Mouse (Mus musculus) embryo, embryonic 10.5 days (tissue): ENCODE measurements around the gene Fam92b.

ENCODE experiments used
- DNase-seq: peaks from one replicate; pipeline ENCODE4 v3.0.0-alpha.2; 2015; ENCODE audit warnings: low spot score

Fam92b gene

DNA sequence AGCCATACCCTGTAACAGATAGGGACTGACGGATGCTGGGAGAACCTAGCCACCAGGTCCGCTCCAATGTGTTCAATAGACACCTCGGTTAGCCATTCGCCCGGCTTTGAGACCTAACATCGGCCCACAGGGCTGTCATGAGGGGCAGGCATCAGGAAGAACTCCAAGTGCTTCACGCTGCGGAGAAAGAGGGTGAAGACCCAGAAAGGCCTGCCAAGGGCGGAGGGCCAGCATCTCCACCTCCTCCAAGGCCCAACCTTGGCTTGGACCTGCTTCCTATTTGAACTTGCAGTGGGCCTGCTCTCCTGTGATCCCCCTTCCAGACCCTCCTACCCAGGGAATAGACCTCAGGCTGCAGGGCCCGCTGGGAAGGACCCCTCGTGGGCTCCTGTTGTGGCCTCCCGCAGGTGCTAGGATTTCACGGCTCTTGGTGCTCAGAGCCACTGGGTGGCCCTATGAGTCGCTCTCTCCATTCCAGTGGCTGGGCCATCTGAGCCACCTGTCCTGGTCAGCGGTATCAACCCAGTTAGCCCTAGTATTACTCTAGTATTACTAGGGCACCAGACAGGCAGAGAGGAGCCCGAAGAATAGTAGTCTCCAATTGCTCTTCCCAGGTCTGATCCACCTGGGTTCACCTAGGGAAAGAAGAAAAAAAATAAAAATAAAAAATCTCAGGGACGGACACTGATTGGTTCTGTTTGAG is 13.0 kb upstream of the Fam92b start:
- no peak for DNase-seq

DNA sequence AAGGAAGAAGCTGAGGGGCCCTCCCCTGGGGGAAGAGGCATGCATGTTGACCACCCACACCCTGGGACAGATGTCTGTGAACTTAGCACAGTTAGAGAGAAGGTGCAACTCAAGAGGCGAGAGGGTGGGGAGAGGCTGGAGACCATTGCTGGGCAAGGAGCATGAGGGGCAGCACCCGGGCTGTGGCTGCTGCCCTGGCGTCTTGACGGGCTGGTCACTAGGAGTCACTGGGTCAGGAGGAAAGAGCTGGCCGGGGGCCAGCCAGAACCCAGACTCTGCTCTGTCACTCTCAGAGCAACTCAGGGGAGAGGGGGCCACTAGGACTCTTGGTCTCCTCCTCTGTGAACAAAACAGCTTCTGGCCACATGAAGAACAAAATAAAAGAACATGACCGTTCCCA is 12.2 kb upstream of the Fam92b start:
- DNase-seq: no peak

DNA sequence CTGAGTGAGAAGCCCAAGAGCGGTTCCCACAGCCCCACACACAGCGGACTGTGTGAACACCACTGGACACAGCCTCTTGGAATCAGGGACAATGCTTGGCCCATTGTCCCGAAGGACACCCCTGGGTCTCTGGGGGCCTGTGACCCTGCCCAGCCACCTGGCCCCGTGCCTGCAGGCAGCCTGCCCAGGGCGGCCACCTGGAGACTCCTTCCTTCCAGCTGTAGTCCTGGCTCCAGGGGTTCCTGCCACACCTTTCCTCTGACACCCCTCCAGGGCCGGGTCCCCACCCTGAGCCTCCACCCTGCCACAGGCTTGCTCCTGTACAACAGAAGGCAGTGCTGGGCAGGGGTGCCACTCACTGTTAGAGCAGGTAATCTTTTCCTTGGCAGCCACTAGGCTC is 11.2 kb upstream of the Fam92b start:
- no peak for DNase-seq

DNA sequence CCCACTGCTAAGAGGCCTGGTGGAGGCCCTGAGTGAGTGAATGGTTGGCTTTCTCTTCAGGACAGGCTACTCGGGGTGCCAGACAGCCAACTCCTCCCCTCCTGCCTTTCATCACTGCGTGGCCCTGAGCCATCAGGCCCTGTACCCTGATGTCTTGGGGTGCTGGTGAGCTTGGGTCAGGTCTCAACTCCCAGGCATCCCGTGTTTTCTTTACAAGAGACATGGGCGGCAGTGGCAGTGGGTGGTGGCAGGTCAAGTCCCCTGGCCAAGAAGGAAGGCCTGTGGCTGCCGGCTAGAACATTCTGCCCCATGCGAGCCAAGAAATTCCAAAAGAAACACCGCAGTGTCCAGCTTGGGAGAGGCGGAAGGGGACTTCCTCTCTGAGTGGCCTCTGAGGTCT is 9.2 kb upstream of the Fam92b start:
- DNase-seq: no peak

DNA sequence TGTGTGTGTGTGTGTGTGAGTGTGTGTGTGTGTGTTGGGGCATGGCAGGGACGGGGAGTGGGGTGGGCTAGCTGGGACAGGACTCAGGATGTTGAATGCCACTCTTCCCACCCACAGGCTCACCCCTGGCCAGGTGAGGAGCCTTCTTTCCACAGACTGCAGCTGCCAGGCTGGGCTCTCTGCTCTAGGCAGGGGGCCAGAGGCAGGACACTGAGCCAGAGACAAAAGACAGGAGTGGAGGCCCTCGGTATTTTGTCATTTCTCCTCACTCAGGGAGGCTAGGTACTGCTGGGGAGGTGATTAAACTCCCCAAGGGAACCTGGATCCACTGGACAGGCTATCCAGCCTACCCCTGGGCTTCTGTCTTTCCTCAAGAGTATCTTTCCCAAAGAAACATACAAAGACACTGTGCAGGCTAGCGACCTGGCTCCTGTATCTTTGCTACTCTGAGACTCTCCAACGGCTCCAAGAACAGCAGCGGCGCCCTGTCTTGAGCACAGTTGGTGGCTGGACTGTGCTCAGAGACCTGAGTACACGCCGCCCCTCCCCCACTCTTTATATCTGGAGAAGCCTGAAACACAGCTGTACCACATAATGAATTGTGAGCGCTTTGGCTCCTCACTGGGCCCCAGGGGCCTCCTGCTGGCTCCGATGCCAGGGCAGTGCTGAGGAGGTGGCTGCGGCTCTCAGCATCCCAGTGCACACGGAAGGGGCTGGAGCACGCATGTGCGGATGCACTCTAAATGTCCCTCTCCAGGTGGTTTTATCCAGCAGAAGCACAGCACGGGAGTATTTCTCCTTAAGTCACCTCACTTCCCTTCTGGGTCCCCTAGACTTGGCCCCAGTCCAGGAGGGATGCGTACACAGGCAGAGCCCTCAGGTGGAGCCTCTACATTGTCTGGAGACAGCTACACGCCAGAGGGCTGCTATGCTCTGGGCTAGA is 7.9 kb upstream of the Fam92b start:
- peak; percentile 80 for DNase-seq

DNA sequence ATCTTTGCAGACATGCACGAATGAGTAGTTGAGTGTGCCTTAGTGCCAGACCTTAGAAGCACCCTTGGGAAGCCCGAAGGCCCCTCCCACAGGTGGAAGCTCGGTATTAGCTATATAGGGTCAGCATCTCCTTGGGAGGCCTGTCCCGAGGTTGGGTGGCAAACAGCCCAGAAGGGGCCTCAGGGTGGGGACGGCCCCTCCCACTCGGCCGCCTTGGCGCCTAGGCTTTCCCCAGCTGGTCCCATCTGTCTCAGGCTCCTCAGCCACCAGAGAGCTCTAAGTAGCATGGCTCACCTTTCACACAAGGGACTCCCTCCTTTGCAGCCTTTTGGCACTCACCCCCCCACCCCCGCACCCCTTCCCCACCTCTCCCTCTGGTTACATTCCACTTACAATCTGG is 7.1 kb upstream of the Fam92b start:
- DNase-seq: no peak

DNA sequence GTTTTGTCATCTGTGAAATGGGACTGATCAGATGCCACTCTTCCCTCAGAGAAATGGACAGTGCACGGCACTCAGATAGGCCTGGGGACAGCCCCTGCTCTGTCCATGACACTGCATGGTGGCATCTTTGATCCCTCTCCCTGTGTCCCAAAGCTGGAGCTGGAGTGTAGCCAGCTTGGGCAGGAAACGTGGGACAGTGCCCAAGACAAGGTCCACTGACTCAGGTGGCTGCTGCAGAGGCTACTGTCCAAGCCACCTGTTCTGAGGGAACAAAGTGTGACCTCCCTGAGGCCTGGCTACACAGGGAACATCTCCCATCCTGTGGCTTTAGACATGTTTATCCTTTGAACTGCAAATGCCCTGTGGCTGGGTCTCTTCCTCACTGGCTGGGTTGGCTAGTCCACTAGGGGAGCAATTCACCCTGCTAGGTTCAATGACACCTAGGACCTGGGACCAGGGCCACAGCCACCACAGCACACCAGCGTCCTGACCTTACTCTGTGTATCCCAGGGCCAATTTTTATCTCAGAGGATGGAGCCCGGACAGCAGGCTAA is 4.7 kb upstream of the Fam92b start:
- no peak for DNase-seq

DNA sequence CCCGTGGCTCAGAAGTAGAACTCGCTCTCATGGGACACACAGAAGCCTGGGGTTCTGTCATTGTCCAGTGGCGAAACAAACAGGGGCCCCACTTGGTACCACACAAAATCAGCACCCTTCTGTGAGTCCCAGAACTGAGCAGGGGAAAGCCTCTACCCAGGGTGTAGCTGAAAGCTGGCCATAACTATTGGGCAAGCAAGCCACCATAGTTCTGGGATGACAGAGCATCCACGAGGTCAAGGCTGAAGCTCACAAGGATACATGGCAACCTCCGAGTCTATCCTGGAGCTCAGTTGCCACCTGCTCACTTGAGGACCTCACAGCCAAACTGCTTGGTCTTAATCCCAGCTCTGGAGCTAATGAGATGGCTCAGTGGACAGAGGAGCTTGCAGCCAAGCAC is 4.0 kb upstream of the Fam92b start:
- DNase-seq: no peak

DNA sequence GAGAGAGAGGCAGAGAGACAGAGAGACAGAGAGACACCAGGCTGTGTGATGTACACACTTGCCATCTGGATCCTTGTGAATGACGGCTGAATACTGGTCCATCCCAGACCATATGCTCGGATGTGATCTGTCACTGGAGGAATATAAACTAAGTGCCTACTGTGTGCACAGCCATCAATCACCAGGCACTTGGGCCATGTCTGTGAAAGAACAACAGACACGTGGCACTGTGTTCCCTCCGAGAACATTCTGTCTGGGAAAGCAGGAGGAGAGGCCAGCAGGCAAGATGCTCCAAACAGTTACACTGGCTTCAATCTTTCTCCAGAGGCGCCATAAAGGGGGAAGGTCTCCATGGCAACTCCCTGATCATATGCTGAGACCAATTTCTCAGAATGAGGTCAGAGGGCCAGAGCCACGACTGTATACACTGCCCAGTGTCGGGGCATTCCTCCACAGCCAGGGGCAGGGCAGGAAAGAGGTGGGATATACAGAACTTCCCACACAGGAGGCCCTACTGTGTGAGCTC is 3.2 kb upstream of the Fam92b start:
- peak; percentile 67 for DNase-seq

DNA sequence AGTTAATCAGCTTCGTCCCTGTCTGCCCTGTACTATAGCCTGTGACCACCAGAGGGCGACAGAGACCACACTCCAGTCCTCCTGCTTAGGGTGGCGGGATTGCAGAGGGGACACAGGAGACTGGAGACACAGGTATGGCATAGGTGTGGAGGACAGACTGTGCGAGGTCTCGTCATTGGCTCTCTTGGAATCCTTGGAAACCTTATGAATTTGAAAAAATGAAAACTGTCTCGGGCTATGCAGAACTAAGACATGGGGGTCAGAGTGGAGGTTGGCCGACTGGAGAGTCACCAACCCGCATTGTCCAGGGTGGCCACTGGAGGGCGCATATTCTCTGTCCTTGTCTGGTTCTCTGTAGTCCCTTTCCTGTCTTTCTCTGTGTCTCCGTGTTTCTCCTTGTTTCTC is 1.8 kb upstream of the Fam92b start:
- DNase-seq: peak; percentile 94

DNA sequence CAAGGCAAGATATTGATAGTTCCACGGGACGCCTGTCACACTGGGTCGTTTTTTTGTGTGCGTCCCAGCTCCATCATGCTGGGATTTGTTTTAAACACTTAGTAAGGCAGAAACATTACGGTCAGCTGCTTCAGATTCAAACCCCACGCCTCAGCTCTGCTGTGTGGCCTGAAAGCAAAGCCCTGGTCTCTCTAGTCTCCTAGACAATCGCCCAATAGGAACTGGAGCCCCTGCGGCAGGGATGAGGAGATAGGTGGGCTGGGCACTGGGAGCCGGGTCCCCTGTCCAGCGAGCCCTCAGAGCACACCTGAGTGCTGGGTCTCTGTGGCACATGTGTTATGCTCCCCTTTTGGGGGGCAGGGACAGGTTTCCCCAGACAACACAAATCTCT is 853 bp upstream of the Fam92b start:
- DNase-seq: no peak

DNA sequence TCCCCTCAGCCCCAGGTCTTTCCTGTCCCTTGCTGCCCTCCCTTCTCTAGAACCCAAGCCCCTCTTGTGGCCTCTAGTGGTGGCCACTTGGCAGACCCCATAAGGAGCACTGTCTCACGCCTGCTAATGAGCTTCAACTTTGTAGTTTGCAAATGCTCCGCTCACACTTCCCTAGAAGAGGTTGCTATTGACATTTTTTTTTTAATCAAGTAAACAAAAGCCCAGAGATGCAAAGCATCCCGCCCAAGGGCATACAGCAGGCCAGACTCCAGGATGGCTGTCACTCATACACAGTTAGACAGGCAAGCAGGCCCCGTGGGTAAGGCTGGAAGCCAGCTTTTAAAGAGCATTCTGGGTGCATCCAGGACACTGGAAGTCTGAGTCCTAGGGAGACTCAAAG is 661 bp downstream of the Fam92b start:
- no peak for DNase-seq

DNA sequence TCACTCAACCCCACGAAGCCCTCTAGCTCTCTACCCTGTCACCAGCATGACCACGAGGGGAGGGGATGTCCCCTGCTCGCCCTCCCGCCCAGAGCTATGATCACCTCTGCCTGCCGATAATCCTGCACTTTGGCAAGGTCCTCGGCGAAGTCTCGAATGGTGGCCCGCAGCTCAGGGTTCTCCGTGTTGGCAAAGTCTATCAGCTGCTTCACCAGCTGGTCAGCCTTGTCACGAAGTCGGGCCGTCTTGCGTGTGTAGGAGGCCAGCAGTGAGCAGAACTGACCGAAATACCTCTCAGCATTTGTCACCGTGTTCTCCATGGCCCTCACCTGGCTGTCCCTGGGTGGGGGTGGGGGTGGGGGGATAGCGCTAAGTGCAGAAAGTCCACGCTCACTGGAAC is 2.7 kb downstream of the Fam92b start:
- DNase-seq: no peak

DNA sequence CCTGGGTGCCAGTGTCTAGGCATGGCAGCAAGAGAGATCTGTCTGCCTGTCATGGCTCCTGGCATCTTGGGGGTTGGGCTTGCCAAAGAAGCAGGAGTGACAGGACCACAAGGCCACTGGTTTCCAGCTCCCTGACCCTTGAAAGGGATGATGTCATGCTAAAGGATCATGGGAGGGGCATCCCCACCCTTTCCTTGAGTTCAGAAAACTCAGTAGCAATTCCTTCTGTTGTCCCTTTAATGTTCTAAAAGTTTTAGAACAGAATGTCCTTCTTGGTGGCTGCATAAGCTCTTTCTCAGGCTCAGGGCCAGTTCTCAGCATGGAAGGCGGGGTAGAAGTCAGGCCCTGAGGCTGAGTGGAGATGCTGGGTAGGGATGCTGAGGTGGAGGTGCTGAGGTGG is 4.1 kb downstream of the Fam92b start:
- no peak for DNase-seq

DNA sequence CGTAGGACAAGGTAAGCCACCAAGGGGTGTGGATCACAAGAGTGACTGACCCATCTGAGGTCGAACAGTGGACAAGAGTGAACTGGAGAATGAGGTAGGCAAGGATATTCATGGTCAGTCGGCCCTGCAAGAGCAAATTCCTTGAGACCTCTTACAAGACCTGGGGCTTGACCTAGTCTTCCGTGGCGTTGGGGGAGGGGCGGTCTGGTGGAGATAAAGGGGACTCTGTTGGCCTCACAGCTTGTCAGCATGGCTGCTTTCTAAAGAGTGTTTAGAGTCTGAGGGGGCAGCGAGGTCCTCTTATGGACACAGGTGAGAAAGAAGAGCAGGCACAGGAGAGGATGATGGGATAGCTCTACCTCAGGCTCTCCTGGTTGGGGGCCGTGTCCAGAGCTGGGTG is 8.1 kb downstream of the Fam92b start:
- no peak for DNase-seq

DNA sequence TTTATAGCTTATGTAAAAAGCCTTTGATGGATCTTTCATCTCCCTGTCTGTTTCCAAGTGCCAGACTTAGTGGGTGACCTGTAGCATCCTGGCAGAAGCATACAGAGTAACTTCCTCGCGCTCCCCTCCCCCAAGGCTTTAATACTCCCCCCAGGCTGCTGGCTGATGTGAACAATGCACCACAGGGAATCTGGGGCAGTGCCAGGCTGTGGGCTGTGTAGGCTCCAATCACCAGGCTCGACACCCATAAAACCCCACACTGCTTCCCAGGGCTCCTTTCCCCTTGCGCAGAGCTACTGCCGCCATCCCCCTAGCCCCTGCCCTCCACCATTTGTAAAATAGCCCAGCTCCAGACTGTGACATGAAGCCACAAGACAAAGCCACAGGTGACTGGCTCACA is 9.4 kb downstream of the Fam92b start:
- no peak for DNase-seq

DNA sequence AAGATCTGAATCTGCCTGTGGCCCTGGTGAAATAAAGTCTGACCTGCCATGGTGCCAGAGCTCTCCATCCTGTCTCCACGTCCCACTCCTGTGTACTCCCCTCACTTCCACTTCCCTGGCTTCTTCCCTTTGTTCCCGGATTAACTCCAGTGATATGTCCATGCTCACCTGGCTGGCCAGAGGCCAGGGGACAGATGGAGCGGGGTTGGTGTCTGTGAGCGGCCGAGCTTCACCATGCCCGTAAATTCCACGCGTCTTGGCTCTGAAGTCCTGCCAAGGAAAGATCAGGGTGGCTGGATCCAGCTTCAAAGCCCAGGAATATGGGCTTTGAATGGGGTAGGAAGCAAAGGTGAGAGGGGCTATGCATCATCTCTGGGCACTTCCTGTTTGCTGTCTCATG is 10.1 kb downstream of the Fam92b start:
- DNase-seq: no peak

DNA sequence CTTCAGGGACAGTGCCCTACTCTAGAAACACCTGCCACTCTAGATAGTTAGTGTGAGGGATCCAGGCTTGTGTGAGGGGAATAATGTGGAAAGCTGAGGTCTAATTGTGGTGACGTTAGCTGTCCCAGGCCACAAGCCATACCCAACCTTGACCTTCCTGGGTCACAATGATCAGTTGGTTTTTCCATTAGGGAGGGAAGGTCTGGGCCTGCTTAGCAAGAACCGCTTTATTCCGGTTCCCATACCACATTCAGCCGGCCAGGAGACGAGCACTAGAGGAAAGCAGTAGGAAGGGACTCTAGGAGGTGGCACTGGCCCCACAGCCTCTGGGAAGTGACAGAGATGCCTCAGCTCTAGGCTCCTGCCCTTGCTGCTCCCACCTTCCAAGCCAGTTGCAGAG is 13.2 kb downstream of the Fam92b start:
- DNase-seq: no peak

DNA sequence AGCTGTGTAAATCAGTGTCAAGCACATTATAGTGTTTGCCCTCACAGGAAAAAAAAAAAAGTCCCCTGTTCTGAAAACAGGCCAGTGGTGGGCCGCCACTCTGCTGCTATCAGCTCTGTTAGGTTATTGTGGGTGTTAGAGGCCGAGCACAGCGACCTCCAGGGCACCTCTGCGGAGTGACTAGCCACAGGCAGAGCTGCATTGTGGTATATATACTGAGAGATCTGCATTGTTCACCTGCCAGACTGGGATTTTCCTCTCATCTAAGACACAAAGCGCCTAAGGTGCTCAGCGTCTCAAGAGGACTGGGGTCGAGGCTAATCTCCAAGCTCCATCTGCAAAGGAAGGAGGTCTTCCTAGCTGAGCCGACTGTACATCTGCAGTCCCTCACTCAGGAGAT is 13.9 kb downstream of the Fam92b start:
- DNase-seq: no peak

DNA sequence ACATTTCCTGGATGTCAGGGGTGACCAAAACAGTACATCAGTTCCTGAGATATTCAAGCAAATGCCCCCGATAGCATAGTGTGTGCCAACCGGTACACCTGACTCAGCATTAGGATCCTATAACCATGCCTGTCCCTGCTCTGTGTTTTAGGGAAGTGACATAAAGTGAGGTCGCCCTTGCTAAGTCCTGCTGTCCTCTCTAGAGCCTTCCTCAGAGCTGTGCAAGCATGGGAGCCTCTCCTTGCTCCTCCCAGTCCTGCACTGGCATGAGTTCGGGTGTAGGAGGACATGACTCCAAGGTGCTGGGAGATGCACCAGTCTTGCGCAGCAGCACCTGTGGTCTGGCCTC is 14.9 kb downstream of the Fam92b start:
- DNase-seq: no peak

DNA sequence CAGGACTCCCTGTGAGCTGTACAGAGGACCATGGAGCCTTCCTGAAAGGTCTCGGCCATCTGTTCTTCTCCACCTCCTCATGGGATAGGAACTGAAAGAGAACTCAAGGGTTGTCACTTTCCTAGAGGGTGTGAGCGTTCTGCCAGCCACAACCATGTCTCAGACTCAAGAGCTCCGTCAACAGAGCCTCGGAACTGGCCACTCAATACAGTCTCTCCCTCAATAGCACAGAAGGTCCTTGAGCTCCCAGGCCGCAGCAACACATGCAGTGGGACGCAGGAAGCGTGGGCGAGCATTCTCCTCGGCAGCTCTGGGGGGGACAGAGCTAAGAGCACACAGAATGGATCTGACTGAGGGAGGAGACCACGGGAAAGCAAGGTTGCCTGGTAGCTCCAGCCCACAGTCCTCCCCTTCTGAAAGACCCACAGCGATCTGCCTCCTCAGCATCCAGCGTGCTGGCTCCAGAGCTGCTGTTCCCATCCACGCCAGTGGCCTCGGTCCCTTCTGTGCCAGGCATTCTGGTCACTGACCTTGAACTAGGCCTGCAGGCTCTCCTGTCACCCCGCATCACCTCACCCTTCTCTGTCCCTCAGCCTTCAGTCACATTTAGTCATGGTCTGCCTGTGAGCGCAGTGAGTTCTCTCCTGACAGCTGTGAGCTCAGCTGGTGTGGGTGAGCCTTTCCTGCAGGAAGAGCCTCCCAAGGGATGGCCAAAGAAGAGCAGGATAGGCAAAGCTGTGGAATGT is 15.4 kb downstream of the Fam92b start:
- no peak for DNase-seq

DNA sequence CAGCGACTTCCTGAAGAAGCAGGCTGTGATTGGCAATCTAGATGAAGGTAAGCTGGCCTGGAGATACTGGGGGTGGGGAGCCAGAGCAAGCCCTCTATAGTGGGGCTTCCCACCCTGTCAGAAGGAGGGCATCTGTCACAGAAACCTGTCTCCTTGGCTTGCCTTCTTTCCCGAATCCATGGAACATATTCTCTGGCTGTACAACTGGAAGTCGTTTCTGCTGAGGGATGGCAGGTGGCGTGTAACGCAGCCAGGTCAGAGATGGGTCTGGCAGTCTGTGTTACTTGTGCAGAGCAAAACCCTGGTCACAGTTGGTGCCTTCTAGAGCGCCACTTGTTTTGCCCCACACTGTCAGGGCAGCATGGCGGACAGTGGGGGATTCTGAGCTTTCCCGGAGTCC is 16.9 kb downstream of the Fam92b start:
- no peak for DNase-seq
